Mouse (Mus musculus): ENCODE results near the gene Lpar2.

The Lpar2 gene

GRCm38 (mm10) chr8:69822386-69823191 lies at the start of gene Lpar2:
Gene Lpar2 (plus strand): TSS chr8:69822429.
- in situ Hi-C loops (cut with MboI, MseI): no loop called here

GRCm38 (mm10) chr8:69774503-69775148 lies 47.6 kb upstream of the Lpar2 start, which contains the start of gene Gm20422:
Gene Gm20422 (minus strand): TSS chr8:69774886.
- in situ Hi-C loops (cut with MboI, MseI): no loop called here

- in situ Hi-C loops (cut with MboI, MseI): no loop called here
Observed at GRCm38 (mm10) chr8:69775149-69775534, 47.1 kb upstream of the Lpar2 start.

DNA sequence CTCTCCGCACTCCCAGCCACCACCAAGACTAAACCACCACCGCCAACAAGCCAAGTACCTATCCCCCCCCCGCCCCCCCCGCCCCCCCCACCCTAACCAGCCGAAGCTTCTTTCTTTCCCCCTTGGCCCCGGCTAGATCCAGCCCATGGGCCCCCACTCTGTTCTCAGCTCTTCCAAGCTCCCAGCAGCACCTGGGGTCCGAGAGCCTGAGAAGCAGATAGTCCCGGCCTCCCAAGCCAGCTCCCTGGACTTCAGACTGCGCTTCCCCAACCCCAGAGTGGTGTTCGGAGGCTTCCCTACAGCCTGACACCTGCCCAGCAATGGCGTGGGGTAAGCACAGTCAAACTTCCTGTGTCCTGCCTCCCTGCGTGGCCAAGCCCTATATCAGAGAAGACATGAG lies 45.1 kb upstream of the Lpar2 start:
- in situ Hi-C loops (cut with MboI, MseI): no loop called here

GRCm38 (mm10) chr8:69789105-69789504 lies 33.1 kb upstream of the Lpar2 start:
- in situ Hi-C loops (cut with MboI, MseI): no loop called here

GRCm38 (mm10) chr8:69789731-69790130 lies 32.5 kb upstream of the Lpar2 start:
- in situ Hi-C loops (cut with MboI, MseI): no loop called here

DNA sequence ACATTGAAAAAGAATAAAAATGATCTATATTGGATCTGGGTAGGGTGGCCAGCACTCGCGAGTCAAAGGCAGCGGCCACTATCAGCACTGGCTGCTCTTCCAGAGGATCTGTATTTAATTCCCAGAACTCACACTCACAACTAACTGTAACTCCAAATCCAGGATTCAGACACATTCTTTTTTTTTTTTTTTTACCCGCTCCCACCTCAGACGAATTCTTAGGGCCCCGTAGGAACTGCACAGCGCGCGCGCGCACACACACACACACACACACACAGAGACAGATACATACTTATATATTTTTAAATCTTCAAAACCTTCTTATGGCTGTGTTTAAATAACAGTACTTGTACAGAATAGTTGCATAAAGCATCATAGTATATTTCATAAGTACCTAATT lies 31.9 kb upstream of the Lpar2 start:
- in situ Hi-C loops (cut with MboI, MseI): no loop called here

DNA sequence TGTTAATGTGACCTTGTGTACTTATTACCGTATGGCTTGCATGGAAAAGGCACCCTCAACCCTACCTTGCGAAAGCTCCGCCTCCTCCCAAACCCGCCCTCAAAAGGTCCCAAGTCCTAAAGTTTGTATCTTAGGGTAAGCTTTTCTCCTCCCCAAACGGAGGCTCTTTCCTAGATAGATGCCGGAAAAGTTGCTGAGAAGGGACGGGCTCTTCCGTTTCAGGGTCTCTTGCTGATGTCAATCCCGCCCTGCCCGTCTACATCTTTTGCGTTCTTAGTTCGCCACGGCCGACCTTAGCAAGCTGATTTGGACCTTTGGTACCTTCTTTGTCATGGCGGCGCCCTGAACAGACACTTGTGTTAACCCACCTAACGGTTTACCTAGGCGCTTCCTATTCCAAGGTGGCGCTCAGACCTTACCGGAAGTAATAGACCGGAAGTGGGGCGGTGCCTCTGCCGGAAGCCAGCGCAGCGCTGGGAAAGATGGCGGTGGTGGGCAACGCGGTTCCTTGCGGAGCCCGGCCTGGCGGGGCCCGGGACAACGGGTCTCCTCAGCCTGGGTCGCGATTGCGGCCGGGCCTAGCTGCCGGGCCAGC lies 31.4 kb upstream of the Lpar2 start, which contains the start of the genes Atp13a1 and Zfp866:
TSS of gene Atp13a1 (plus strand) at position 391 of the 595 bp plus-strand sequence.
TSS of gene Zfp866 (minus strand) at position 406 of the 595 bp plus-strand sequence.
- in situ Hi-C loops (cut with MboI, MseI): no loop called here

DNA sequence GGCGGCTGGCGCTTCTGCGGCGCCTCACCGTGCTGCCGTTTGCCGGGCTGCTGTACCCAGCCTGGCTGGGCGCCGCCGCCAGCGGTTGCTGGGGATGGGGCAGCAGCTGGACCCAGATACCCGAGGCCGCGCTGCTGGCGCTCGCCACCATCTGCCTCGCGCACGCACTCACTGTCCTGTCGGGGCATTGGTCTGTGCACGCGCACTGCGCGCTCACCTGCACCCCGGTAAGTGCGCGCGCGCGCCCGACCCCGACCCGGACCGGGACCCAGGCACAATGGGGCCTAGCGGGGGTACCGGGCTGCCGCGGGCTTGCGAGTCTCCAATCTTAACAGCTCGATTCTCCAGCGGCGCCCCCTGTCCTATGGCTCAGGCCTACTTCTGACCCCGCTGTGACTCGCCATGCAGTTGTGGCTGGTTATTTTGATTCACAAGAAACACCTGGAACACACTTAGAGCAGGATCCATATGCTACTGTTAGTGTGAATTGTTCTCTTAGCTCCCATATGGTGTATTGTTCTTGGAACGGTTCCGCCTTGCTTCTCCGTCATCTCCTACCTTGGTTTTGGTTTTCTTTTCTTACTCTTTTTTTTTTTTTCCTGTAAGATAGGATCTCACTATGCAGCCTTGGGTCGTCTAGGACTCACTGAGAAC lies 30.7 kb upstream of the Lpar2 start:
- in situ Hi-C loops (cut with MboI, MseI): no loop called here

DNA sequence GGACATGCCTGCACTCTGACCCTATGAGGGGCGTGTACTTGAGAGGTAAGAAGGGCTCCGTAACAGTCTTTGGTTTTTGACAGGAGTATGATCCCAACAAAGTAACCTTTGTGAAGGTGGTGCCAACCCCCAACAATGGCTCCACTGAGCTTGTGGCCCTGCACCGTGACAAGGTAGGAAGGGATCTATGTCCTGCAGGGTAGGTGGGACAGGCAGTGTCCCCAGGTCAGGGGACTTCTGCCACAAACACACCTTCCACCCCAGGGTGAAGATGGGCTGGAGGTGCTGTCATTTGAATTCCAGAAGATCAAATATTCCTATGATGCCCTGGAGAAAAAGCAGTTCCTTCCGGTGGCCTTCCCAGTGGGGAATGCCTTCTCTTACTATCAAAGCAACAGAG lies 28.6 kb upstream of the Lpar2 start:
- in situ Hi-C loops (cut with MboI, MseI): no loop called here

- in situ Hi-C loops (cut with MboI, MseI): no loop called here
Observed at GRCm38 (mm10) chr8:69794096-69794495, 28.1 kb upstream of the Lpar2 start.

DNA sequence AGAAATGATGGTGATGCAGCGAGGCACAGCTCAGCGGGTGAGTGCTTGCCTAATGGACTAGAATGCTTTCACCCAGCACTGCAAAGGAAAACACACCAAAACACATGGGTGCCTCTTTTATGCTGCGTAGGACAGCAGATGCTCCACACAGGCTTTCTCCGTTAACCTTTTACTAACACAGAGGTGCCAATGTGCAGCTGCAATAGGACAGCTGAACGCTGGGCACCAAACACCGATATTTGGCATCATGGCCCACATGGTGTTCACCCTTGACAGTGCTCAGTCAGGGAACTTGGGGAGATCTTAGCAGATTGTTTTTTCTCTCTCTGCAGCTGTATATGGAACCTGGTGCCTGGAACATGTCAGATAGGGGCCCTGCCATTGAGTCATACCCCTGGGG lies 27.3 kb upstream of the Lpar2 start:
- in situ Hi-C loops (cut with MboI, MseI): no loop called here

GRCm38 (mm10) chr8:69796721-69797345 lies 25.4 kb upstream of the Lpar2 start:
- in situ Hi-C loops (cut with MboI, MseI): no loop called here

GRCm38 (mm10) chr8:69797661-69798060 lies 24.6 kb upstream of the Lpar2 start:
- in situ Hi-C loops (cut with MboI, MseI): no loop called here

GRCm38 (mm10) chr8:69799261-69799660 lies 23.0 kb upstream of the Lpar2 start:
- in situ Hi-C loops (cut with MboI, MseI): no loop called here

DNA sequence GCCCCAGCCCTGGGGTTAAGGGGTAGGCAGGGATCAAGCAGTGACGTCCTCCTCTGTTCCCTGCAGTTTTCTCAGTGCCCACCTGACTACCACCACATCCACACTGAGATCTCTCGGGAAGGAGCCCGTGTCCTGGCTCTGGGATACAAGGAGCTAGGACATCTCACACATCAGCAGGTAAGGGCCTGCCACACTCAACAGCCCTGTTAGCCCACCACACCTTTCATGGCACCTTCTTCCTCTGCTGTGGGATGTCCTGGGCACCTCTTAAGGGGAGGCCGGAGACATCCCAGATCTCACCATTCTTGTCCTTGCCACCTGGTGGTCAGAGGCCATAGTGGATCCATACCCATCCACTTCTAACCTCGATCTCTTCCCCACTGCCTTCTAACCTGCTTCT lies 22.3 kb upstream of the Lpar2 start:
- in situ Hi-C loops (cut with MboI, MseI): no loop called here

GRCm38 (mm10) chr8:69801796-69802195 lies 20.4 kb upstream of the Lpar2 start:
- in situ Hi-C loops (cut with MboI, MseI): no loop called here

- in situ Hi-C loops (cut with MboI, MseI): no loop called here
Observed at GRCm38 (mm10) chr8:69802216-69802615, 20.0 kb upstream of the Lpar2 start.

GRCm38 (mm10) chr8:69803366-69803765 lies 18.9 kb upstream of the Lpar2 start:
- in situ Hi-C loops (cut with MboI, MseI): no loop called here

GRCm38 (mm10) chr8:69804537-69804936 lies 17.7 kb upstream of the Lpar2 start:
- in situ Hi-C loops (cut with MboI, MseI): no loop called here

DNA sequence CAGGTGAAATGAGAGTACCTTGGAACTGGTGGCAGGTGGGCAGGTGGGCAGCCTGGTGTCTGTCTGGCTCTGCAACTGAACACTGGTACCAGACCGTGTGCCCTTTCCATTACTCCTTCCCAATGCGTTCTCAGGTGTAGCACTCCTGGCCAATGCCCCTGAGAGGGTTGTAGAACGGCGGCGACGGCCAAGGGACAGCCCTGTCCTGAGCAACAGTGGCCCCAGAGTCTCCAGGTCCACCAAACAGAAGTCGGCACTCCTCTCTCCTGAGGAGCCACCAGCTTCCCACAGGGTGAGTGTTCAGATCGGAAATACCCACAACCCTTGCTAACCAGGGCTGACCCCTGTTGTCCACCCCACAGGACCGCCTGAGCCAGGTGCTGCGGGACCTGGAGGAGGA lies 17.1 kb upstream of the Lpar2 start:
- in situ Hi-C loops (cut with MboI, MseI): no loop called here

DNA sequence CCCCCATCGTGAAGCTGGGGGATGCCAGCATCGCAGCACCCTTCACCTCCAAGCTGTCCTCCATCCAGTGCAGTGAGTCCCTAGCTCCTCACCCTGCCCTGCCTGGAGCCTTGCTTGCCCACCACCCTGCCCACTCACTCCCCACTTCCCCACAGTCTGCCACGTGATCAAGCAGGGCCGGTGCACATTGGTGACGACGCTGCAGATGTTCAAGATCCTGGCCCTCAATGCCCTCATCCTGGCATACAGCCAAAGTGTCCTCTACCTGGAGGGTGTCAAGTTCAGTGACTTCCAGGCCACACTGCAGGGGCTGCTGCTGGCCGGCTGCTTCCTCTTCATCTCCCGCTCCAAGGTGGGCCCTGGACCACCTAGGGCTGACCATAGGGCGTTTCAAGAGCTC lies 16.7 kb upstream of the Lpar2 start:
- in situ Hi-C loops (cut with MboI, MseI): no loop called here
